Mouse (Mus musculus): ENCODE measurements around the gene Asic3.

Gene Asic3

GRCm38 (mm10) chr5:24413042-24413693, at the start of gene Asic3:
Gene Asic3 (plus strand): TSS chr5:24413392.
- no peak for DNase-seq (ENCODE audit: low spot score in 2 of 2)

- no peak for DNase-seq (ENCODE audit: low spot score in 2 of 2)
These were observed 49.7 kb upstream of the Asic3 start for GRCm38 (mm10) chr5:24363467-24363866.

- DNase-seq (ENCODE audit: low spot score in 2 of 2): no peak
These were observed 49.1 kb upstream of the Asic3 start for GRCm38 (mm10) chr5:24364061-24364460.

DNA sequence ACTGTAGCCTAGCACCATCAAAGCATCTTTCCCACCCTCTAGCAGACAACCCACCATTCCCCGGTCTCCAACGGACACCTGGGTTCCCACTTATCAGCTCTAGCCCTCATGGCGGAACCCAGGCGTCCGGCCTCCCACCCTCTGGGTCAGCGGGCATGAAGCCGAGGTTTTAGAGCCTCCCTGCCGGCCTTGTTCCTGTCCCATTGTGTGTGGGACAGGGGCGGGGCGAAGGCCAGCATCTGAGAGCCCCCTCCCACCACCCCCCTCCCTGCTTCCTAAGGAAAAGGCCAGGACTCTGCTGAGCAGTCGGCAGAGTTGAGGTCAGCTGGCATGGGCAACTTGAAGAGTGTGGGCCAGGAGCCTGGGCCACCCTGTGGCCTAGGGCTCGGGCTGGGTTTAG, 48.7 kb upstream of the Asic3 start, which contains the start of gene Nos3:
Gene Nos3, plus strand, starts transcription at position 303 of the 400 bp plus-strand sequence.
- peak; percentile 81 to 88 for DNase-seq (ENCODE audit: low spot score in 2 of 2)

GRCm38 (mm10) chr5:24364963-24365362, 48.2 kb upstream of the Asic3 start:
- no peak for DNase-seq (ENCODE audit: low spot score in 2 of 2)

DNA sequence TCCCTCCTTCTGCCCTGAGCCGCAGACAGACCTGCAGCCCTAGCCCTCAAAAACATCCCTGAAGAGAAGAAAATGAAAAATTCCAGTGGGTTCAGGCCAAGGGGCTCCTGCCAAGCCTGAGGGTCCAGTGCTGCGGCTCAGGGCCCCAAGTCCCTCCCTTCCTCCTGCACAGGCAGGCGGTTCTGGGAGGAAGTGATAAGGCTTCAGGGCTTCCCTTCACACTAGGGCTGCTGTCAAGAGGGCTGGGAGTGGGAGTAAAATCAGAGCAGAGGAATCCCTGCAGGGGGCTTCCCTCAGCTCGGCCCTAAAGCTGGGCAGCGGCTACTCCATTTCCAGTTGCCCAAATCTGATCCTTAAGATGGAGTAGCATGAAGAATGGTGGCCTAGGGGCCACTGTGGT, 47.7 kb upstream of the Asic3 start:
- peak in 1 of 2 experiments; percentile 43 for DNase-seq (ENCODE audit: low spot score in 2 of 2)

- DNase-seq (ENCODE audit: low spot score in 2 of 2): no peak
These were observed 46.8 kb upstream of the Asic3 start for GRCm38 (mm10) chr5:24366426-24366825.

GRCm38 (mm10) chr5:24369767-24370166, 43.4 kb upstream of the Asic3 start:
- no peak for DNase-seq (ENCODE audit: low spot score in 2 of 2)

DNA sequence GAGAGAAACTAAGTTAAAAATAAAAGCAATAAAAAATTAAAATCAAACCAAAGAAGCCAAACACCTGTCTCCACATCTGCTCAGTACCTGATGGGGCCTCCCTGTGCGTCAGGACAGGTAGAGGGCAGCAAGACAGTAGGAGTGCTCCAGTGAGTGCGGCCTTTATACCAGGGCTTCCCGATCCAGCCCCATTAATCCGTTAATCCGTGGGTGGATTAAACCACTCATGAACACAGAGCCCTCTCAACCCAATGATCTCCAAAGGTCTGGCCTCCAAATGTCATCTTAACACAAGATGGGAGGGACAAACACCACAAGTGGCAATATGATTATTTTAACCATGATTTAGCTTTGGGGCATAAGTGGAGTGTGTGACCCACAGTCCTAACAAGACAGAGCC, 39.4 kb upstream of the Asic3 start:
- DNase-seq (ENCODE audit: low spot score in 2 of 2): no peak

- no peak for DNase-seq (ENCODE audit: low spot score in 2 of 2)
These were observed 39.0 kb upstream of the Asic3 start for GRCm38 (mm10) chr5:24374216-24374615.

DNA sequence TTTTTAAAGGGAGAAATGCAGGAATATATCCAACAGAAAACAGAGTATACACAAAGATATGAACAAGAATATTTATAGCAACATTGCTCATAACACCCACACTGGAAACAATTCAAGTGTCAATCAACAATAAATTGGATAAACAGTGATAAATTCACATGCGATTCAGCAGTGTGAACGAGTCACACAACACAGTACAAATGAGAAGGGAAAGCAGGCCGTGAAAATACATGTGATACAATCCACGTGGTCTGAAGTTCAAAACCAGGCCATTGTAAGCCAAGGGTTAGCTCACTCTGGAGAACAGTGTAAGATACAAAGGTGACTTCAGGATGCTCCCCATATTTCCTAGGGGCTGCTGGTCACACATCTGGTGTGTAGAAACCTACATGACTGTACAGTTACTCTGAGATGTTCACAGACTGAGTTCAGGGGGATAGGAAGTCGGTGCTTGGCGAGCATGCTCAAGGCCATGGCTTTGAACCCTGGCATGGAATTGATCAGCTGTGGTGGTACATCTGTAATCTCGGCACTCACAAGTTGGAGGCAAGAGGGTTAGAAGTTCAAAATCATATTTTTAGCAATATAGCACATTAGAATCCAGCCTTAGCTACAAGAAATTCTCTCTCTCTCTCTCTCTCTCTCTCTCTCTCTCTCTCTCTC, 38.4 kb upstream of the Asic3 start:
- no peak for DNase-seq (ENCODE audit: low spot score in 2 of 2)

DNA sequence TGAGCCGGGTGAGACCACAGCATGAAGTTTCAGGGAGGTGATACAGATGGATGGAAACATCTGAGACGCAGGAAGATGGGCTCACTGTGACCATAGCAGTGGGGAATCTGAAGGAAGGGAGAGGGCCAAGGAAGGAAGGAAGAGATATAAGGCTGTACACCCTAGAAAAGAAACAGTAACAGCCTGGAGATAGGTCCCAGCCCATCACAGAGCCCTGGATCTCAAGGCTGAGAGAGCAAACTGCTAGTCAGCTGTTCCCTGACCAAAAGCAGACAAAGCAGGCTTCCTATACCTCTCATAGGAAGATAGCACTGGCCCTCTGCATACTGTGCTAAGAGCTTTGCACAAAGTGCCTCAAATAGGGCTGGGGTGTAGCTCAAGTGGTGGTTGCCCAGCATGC, 34.5 kb upstream of the Asic3 start:
- no peak for DNase-seq (ENCODE audit: low spot score in 2 of 2)

DNA sequence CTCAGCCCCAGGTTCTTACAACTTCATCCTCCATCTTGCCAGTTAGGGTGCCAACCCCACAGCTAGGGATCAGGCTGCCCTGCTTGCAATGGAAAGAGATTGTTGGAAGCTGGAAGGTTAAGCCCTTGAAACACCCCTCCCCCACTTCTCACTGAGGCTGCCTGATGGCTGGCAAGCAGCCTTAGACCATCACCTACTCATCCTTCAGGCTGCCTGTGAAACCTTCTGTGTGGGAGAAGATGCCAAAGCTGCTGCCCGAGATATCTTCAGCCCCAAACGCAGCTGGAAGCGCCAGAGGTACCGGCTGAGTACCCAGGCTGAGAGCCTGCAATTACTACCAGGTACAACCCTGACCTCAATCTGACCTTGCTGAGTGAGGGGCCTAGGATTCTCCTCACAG, 33.7 kb upstream of the Asic3 start:
- no peak for DNase-seq (ENCODE audit: low spot score in 2 of 2)

DNA sequence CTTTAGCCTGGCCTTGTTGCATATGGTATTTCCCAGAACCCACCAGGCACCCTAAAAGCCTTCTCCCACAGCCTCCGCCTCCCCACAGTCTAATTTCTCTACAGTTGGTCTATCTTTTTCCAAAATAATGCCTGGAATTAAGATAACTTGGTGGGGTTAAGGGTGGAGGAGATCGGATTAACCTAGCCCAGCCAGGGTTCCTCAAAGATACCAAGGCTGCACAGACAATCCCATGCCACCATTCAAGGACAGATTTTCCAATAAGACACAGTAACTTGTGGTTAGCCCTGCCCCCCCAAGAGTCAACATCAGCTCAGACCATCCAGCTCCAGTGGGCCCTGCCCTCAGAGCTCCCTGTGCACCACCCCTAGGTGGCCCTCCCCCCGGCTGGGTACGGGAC, 32.7 kb upstream of the Asic3 start:
- no peak for DNase-seq (ENCODE audit: low spot score in 2 of 2)

GRCm38 (mm10) chr5:24381486-24381885, 31.7 kb upstream of the Asic3 start:
- DNase-seq (ENCODE audit: low spot score in 2 of 2): no peak

DNA sequence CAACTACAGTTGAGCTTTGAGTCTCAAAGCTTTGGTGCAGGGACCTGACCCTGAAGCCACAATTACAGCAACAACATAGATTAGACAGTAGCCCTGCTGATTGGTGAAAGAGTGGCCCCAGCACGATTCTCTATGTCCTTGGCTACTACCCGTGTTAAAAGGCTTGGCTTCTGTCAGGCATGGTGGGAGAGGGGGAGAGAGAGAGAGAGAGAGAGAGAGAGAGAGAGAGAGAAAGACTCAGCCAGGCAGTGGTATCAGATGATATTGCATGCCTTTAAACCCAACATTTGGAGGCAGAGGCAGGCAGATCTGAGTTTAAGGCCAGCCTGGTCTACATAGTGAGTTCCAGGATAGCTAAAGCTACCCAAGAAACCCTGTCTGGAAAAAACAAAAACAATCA, 31.2 kb upstream of the Asic3 start:
- no peak for DNase-seq (ENCODE audit: low spot score in 2 of 2)

DNA sequence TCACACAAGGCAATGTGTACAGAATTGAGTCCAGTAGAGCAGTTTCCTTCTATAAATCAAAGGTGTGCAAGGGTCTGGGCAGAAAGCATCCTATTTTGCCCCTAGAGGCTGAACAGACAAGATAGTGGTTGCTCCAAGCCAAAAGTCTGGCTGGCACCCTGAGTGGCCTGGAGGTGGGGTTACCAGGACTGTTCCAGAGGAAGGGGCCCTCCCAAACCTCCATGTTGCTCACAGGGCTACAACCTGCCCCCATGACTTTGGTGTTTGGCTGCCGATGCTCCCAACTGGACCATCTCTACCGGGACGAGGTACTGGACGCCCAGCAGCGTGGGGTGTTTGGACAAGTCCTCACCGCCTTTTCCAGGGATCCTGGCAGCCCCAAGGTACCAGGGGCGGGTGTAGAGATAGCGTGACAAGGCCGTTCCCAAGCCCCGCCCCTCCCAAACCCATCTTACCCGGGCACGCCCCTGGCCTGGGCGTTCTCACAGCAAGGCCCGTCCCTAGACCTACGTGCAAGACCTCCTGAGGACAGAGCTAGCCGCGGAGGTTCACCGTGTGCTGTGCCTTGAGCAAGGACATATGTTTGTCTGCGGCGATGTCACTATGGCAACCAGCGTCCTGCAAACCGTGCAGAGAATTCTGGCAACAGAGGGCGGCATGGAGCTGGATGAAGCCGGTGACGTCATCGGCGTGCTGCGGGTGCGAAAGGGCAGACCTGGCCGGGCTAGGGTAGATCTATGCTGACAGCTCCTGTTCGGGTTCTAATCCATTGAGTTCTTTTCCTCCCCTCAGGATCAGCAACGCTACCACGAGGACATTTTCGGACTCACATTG, 29.9 kb upstream of the Asic3 start:
- DNase-seq (ENCODE audit: low spot score in 2 of 2): peak; percentile 86 to 89

DNA sequence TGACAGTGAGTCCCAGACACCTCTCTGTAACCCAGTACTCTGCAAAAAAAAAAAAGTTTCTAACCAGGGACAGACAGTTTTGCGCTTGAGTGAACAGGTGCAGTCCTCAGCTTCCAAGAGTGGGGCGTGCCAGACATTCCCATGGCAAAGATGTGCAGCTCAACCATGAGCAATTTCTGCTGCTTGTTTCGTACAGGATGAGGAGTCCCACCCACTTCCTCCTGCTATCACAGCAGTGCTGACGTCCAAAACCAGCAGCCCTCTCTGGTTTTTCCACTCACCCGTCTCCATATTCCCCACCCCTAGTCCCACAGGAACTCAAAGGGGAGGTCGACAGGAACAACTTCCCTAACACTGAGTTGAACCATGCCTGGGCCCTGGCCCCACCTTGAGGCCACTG, 28.8 kb upstream of the Asic3 start:
- DNase-seq (ENCODE audit: low spot score in 2 of 2): peak; percentile 79 to 90

- DNase-seq (ENCODE audit: low spot score in 2 of 2): no peak
These were observed 27.8 kb upstream of the Asic3 start for GRCm38 (mm10) chr5:24385374-24385773.

DNA sequence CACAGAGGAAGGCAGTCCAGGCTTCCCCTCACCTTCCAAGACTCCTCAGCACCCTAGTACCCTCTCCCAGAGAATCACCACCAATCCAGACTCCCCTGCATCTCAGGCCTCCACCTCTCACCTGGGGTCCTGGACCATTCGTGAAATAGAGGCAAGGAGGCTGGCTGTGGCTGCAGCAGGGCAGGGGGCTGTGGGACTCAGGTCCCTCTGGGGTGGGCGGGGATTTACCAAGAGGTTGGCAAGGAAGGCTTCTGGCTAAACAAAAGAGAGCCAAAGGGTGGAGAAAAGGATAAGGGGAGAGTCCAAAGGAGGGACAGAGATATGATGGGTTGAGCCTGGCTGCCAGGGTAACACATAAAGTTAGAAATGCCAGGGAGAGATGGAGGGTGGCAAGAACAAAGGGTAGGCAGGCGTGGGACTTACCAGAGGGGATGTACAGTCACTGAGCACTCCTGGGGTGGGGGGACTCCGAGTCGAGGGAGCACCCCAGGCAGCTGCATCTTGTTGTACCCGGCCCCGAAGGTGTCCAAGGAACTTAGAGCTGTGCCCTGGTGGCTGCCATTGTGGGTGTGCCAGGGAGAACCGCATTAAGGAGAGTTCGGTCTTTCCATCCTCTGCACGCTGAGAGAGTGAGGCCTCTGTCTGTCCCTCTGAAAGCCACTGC, 27.2 kb upstream of the Asic3 start:
- no peak for DNase-seq (ENCODE audit: low spot score in 2 of 2)

DNA sequence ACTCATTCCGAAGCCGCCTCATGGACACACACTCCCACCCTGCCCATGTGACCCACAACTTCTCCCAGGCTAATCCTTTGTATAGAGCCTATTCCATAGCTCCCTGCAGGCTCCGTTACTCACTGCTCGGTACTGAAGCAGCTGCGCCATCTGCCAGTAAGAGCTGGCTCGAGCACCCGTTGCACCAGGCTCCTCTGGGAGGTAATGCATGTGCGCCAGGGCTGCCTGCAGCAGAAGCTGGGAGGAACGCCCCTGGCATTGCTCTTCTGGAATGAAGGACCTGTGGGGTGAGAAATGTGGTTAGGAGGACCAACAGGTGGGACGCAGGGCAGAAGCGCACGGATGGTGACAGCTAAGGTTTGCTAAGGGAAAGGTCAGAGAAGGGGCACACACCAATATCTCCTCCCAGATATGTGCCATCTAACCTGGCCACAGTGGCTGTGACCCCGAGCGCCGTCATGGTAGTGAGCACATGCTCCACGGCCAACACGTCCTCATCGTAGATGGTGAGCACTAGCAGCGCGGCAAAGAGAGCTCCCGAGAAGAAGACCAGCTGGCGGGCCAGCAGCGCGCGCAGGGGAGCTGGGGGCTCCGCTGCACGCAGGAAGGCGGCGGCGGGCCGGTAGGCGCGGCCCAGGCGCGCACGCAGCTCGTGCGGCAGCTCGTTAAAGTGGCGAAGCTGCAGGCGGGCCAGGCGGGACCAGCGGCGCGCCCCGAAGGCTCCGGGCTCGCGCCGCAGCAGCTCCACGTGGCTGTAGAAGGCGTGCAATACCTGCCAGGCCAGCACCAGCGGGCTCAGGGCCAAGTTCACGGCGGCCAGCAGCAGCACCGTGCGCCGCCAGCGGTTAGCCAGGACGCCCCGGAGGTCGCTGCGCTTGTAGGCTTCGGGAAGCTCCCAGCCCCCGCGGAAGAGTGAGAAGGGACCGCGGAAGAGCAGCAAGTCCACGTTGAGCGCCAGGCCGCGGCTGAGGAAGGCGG, 25.6 kb upstream of the Asic3 start:
- DNase-seq (ENCODE audit: low spot score in 2 of 2): peak in 1 of 2 experiments; percentile 64
